Mouse (Mus musculus) limb, embryonic 15.5 days (tissue): ENCODE data around the gene Glod4. TPM values are rescaled to one million over a fixed set of nuclear protein-coding genes. Genes with fewer than 3 reads are reported as not detected.

ENCODE experiments used
- ATAC-seq: fragments of 200-750 bp; cut with Nextera tagmentation; 2 replicates; pipeline ENCODE4 v1.8.0; 2017; ENCODE audit warnings: low read depth, moderate TSS enrichment; ENCODE audit not compliant: insufficient number of reproducible peaks, low FRiP score, low TSS enrichment
- H3K27ac ChIP-seq: fragments of 300-500 bp; sonication (generic); 2 replicates; pipeline ENCODE4 v1.5.1; 2015; ENCODE audit warnings: moderate library complexity, mild to moderate bottlenecking, inconsistent platforms
- H3K27me3 ChIP-seq: fragments of 300-500 bp; sonication (generic); 2 replicates; pipeline ENCODE4 v1.6.1; 2015; ENCODE audit warnings: inconsistent platforms
- H3K36me3 ChIP-seq: fragments of 300-500 bp; sonication (generic); 2 replicates; pipeline ENCODE4 v1.6.1; 2015; ENCODE audit warnings: inconsistent platforms
- H3K4me1 ChIP-seq: fragments of 300-500 bp; sonication (generic); 2 replicates; pipeline ENCODE4 v1.6.1; 2015; ENCODE audit warnings: inconsistent platforms
- H3K4me2 ChIP-seq: fragments of 300-500 bp; sonication (generic); 2 replicates; pipeline ENCODE4 v1.6.1; 2015; ENCODE audit warnings: mild to moderate bottlenecking, inconsistent platforms
- H3K4me3 ChIP-seq: fragments of 300-500 bp; sonication (generic); 2 replicates; pipeline ENCODE4 v1.5.1; 2015; ENCODE audit warnings: mild to moderate bottlenecking, inconsistent platforms
- H3K9ac ChIP-seq: fragments of 300-500 bp; sonication (generic); 2 replicates; pipeline ENCODE4 v1.6.1; 2015; ENCODE audit warnings: inconsistent platforms
- H3K9me3 ChIP-seq: fragments of 300-500 bp; sonication (generic); 2 replicates; pipeline ENCODE4 v1.6.1; 2016; ENCODE audit warnings: inconsistent platforms
- WGBS: fragments of 180-500 bp; shearing (Covaris S2); methylation state at CpG from one replicate; pipeline ENCODE4 v1.1.7; 2015; 5-methylcytosine and 5-hydroxymethylcytosine counted together
- polyA plus RNA-seq: library from polyadenylated mRNA; unstranded; fragments of >200 nt; fragmentation: Nextera tagmentation; extraction: Ambion mirVana; gene quantifications from 2 replicates; pipeline ENCODE4 v1.2.1, GENCODE M21; 2015

Gene Glod4
- polyA plus RNA-seq = 128 and 131 TPM in 2 replicates

DNA sequence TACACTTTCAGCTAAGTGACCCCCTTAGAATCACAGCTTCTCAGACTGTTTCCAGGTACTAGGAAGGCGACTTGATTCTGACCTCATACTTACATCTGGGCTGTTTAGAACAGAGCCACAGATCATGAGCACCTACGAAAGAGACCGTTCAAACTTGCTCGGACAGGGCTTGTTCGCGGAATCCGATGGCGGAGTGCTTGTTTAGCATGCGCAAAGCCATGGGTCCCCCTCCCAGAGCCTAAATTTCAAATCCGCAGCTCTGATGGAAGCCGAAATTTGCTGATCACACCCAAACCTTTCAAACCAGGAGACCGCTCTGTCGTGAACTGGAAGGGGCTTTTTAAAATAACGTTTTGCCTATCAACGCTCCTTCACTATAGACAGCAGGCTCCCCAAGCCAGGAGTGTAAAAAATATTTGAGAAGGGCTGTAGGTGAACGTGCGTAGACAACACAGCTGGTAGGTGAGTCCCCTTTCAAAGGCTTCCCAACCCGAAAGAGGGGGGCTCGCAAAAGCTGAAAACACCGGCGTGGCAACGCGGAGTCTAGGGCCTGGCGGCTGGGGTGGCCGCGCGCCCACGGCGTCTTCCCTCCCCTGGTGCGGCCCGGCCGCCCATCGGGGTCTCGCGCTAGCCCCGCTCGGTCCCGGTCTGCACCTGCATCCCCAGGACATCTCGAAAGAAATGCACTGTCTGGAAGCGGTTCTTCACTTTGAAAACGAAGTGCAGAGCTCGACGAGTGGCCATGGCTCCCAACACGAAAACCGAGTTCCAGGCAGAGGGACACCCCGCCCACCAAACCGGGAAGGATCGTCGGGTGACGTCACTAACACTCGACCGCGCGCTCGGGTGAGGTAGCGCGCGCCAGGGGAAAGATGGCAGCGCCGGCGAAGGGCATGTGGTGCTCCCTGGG, at the start of gene Glod4, which contains the start of gene Mrm3:
TSS of gene Glod4 (minus strand) at position 825 of the 910 bp plus-strand sequence.
TSS of gene Mrm3 (plus strand) at position 815 of the 910 bp plus-strand sequence.
- peaks cover 18% of the 10 kb centered on the region for H3K4me1 ChIP-seq
- no peaks in the 10 kb centered on the region for H3K9me3 ChIP-seq
- ATAC-seq = peak; percentile 83
- peak within 1 kb of the TSS; percentile 84 for H3K27ac ChIP-seq
- H3K4me3 ChIP-seq = peak within 1 kb of the TSS; percentile 92
- peak within 1 kb of the TSS; percentile 65 for H3K4me2 ChIP-seq
- peak within 1 kb of the TSS; percentile 65 for H3K9ac ChIP-seq
- no peaks in the 10 kb centered on the region for H3K27me3 ChIP-seq
- under 1% methylated on average over 61 of the region's 61 CpGs for WGBS
- H3K36me3 ChIP-seq = peaks cover 30% of the 10 kb centered on the region

DNA sequence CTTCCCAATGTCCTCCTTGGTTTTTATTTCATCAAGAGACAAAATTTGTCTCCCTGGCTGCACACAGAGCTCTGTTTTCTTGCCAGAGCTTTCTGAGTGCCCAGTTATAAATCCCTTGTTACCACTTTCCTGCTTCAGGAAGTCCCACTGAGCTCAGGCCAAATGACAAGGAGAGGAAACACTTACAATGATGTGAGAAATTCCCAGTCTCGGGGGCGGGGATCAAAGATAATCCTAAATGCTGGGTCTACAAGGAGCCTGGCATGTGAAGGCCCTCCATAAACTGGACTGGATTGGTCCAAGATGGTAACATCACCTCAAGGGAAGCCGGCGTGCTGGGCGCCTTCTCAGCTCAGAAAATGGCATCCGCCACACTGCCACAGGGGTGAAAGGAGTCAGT, 49.3 kb upstream of the Glod4 start:
- Histone ChIP-seq H3K27ac (peak overlapping the region; percentile 78), H3K4me2 (peak overlapping the region; percentile 13), H3K4me3 (no peak overlapping the region), H3K9me3 (no peaks in the 10 kb centered on the region), H3K27me3 (no peaks in the 10 kb centered on the region), H3K36me3 (no peaks in the 10 kb centered on the region), H3K4me1 (peaks cover 70% of the 10 kb centered on the region), H3K9ac (no peak overlapping the region)
- no peak for ATAC-seq
- 32% methylated on average over 6 of the region's 6 CpGs for WGBS

- Histone ChIP-seq H3K4me1 (peaks cover 68% of the 10 kb centered on the region), H3K4me2 (peak overlapping the region; percentile 13), H3K27me3 (no peaks in the 10 kb centered on the region), H3K9ac (no peak overlapping the region), H3K4me3 (no peak overlapping the region), H3K9me3 (no peaks in the 10 kb centered on the region), H3K27ac (peak overlapping the region; percentile 78), H3K36me3 (no peaks in the 10 kb centered on the region)
- no peak for ATAC-seq
- WGBS = 9% methylated on average over 15 of the region's 15 CpGs
Measured at GRCm38 (mm10) chr11:76292398-76292797, 48.9 kb upstream of the Glod4 start.

GRCm38 (mm10) chr11:76291960-76292359, 48.4 kb upstream of the Glod4 start:
- Histone ChIP-seq H3K27me3 (no peaks in the 10 kb centered on the region), H3K9ac (no peak overlapping the region), H3K36me3 (no peaks in the 10 kb centered on the region), H3K4me3 (no peak overlapping the region), H3K27ac (peak overlapping the region; percentile 78), H3K4me1 (peaks cover 68% of the 10 kb centered on the region), H3K4me2 (peak overlapping the region; percentile 13), H3K9me3 (no peaks in the 10 kb centered on the region)
- ATAC-seq = no peak
- WGBS = 43% methylated on average over 4 of the region's 4 CpGs

GRCm38 (mm10) chr11:76290367-76290766, 46.8 kb upstream of the Glod4 start:
- Histone ChIP-seq H3K4me2 (no peak overlapping the region), H3K9me3 (no peaks in the 10 kb centered on the region), H3K4me3 (no peak overlapping the region), H3K9ac (no peak overlapping the region), H3K27ac (peak overlapping the region; percentile 68), H3K36me3 (no peaks in the 10 kb centered on the region), H3K27me3 (no peaks in the 10 kb centered on the region), H3K4me1 (peaks cover 72% of the 10 kb centered on the region)
- WGBS = 34% methylated on average over 11 of the region's 11 CpGs
- no peak for ATAC-seq

GRCm38 (mm10) chr11:76288645-76289044, 45.1 kb upstream of the Glod4 start:
- Histone ChIP-seq H3K4me1 (peaks cover 64% of the 10 kb centered on the region), H3K27ac (no peak overlapping the region), H3K9ac (no peak overlapping the region), H3K4me2 (no peak overlapping the region), H3K4me3 (no peak overlapping the region), H3K27me3 (no peaks in the 10 kb centered on the region), H3K9me3 (no peaks in the 10 kb centered on the region; the same call in 1 of the 2 replicates), H3K36me3 (peaks cover under 1% of the 10 kb centered on the region; the same call in 1 of the 2 replicates)
- ATAC-seq = no peak
- 85% methylated on average over 6 of the region's 6 CpGs for WGBS

GRCm38 (mm10) chr11:76287301-76287700, 43.8 kb upstream of the Glod4 start:
- H3K4me2 ChIP-seq = no peak overlapping the region
- no peak overlapping the region for H3K9ac ChIP-seq
- H3K36me3 ChIP-seq = peaks cover 3% of the 10 kb centered on the region; the same call in 1 of the 2 replicates
- ATAC-seq = no peak
- peaks cover 54% of the 10 kb centered on the region for H3K4me1 ChIP-seq
- no peak overlapping the region for H3K27ac ChIP-seq
- H3K9me3 ChIP-seq = no peaks in the 10 kb centered on the region; the same call in 1 of the 2 replicates
- H3K27me3 ChIP-seq = no peaks in the 10 kb centered on the region
- 45% methylated on average over 10 of the region's 10 CpGs for WGBS
- no peak overlapping the region for H3K4me3 ChIP-seq

DNA sequence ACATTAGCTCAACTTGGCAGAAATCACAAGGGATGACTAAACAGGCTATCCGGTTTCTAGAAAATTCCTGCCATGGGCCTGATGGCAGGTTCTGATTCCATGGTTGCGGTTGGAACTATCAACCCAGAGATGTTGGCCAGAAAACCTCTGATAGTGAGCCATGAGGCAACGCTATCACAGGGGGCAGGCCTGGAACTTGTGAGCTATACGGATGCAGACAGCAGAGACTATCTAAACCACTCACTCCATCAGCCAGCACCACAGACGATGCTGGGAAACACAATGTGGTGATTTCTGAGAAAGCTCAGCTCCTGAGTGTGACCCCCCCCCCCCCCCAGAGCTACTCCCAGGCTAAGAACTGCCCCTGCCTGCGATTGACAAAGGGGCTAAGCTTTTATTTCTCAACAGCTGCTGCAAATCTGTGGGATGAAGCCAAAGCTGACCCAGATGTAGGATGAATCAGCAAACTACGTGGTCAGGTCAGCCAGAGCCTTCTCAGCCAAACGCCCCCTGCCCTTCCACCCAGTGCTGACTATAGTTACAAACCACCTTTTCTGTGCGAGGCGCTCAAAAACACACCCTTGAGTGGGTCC, 43.1 kb upstream of the Glod4 start:
- Histone ChIP-seq H3K27ac (no peak overlapping the region), H3K4me1 (peaks cover 47% of the 10 kb centered on the region), H3K27me3 (no peaks in the 10 kb centered on the region), H3K4me3 (no peak overlapping the region), H3K9me3 (no peaks in the 10 kb centered on the region; the same call in 1 of the 2 replicates), H3K4me2 (no peak overlapping the region), H3K36me3 (peaks cover 3% of the 10 kb centered on the region; the same call in 1 of the 2 replicates), H3K9ac (no peak overlapping the region)
- WGBS = 48% methylated on average over 10 of the region's 10 CpGs
- no peak for ATAC-seq

GRCm38 (mm10) chr11:76285431-76286075, 42.0 kb upstream of the Glod4 start:
- Histone ChIP-seq H3K9me3 (no peaks in the 10 kb centered on the region; the same call in 1 of the 2 replicates), H3K4me1 (peaks cover 39% of the 10 kb centered on the region), H3K27me3 (no peaks in the 10 kb centered on the region), H3K4me3 (no peak overlapping the region), H3K9ac (no peak overlapping the region), H3K27ac (peak overlapping the region; percentile 57; the same call in 1 of the 2 replicates), H3K4me2 (no peak overlapping the region), H3K36me3 (peaks cover 3% of the 10 kb centered on the region; the same call in 1 of the 2 replicates)
- WGBS = 25% methylated on average over 7 of the region's 7 CpGs
- 0 out of 2 replicates have a peak, but pooled peaks have one; percentile 30 for ATAC-seq

- H3K36me3 ChIP-seq = peaks cover 3% of the 10 kb centered on the region; the same call in 1 of the 2 replicates
- H3K4me1 ChIP-seq = peaks cover 46% of the 10 kb centered on the region
- no peaks in the 10 kb centered on the region for H3K27me3 ChIP-seq
- no peak overlapping the region for H3K4me3 ChIP-seq
- H3K9ac ChIP-seq = no peak overlapping the region
- no peak overlapping the region for H3K27ac ChIP-seq
- H3K9me3 ChIP-seq = no peaks in the 10 kb centered on the region; the same call in 1 of the 2 replicates
- no peak for ATAC-seq
- H3K4me2 ChIP-seq = no peak overlapping the region
- WGBS = 85% methylated on average over 6 of the region's 6 CpGs
Measured at GRCm38 (mm10) chr11:76283841-76284240, 40.3 kb upstream of the Glod4 start.

DNA sequence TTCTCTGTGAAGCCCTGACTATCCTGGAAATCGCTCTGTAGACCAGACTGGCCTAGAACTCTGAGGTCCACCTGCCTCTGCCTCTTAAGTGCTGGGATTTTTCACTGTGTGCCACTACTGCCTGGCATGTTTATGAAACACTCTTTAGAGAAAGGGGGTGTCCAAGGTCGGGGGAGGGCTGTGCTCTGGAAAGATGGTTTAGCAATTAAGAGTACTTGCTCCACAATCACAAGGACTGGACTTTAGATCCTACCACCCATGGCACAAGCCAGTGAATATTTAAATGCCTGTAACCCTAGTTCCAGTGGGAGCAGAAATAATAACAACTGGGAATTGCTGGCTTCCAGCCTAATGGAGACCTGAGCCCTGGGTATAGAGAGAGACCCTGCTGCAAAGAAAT, 36.4 kb upstream of the Glod4 start:
- H3K4me1 ChIP-seq = peaks cover 26% of the 10 kb centered on the region
- no peak overlapping the region for H3K27ac ChIP-seq
- H3K4me2 ChIP-seq = no peak overlapping the region
- H3K36me3 ChIP-seq = peaks cover 14% of the 10 kb centered on the region; the same call in 1 of the 2 replicates
- no peaks in the 10 kb centered on the region for H3K27me3 ChIP-seq
- ATAC-seq = no peak
- no peaks in the 10 kb centered on the region; the same call in 1 of the 2 replicates for H3K9me3 ChIP-seq
- no peak overlapping the region for H3K4me3 ChIP-seq
- 54% methylated on average over 2 of the region's 2 CpGs for WGBS
- H3K9ac ChIP-seq = no peak overlapping the region
